Mouse (Mus musculus): Measurements from ENCODE around the gene Rassf3.

DNA sequence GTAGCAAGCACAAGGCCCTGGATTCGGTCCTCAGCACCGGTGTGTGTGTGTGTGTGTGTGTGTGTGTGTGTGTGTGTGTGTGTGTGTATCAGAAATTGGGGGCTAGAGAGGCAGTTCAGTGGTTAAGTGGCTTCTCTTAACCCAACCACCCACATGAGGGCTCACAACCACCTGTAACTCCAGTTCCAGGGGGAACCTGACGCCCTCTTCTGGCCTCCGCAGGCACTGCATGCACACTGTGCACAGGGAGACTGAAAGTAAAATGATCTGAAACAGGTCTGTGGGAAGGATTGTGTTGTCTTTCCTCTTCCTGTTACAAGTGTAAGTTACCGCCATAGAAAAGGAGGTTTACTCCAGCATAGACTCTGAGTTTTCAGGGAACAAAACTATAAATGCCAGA, 49.0 kb downstream of the Rassf3 start:
- no peak for TF ChIP-seq POLR2A (IDR thresholded peaks at IDR 0.05; ENCODE audit: control insufficient read depth, low read depth, low read length)
- TF ChIP-seq CTCF (IDR thresholded peaks at IDR 0.05; ENCODE audit: control insufficient read depth, insufficient read depth, insufficient replicate concordance, low read depth, low read length): peak; percentile 78; the same call in 1 of the 2 replicates
